Mouse (Mus musculus): ENCODE results near the gene Ptpro.

- TF ChIP-seq CTCF (IDR thresholded peaks at IDR 0.05; ENCODE audit: borderline replicate concordance, insufficient read depth, low read depth, low read length) (no peak), POLR2A (IDR thresholded peaks at IDR 0.05; ENCODE audit: borderline replicate concordance, insufficient read depth, low read length) (no peak)
Measured at GRCm38 (mm10) chr6:137252194-137252886, at the start of gene Ptpro.

Measured in cerebellum, adult 2 months (tissue).